Mouse (Mus musculus) liver, embryonic 15.5 days (tissue): Measurements from ENCODE around the gene Tspan32. TPM values are rescaled to one million over a fixed set of nuclear protein-coding genes. Genes with fewer than 3 reads are reported as not detected.

Experiments used
- ATAC-seq: fragments of 200-750 bp; cut with Nextera tagmentation; 2 replicates; pipeline ENCODE4 v1.8.0; 2017; ENCODE audit warnings: moderate number of reproducible peaks, mild to moderate bottlenecking, moderate library complexity; ENCODE audit not compliant: insufficient read depth
- H3K27ac ChIP-seq: fragments of 300-500 bp; sonication (generic); replicated peaks from 2 replicates; pipeline ENCODE4 v1.5.1; 2015; ENCODE audit warnings: mild to moderate bottlenecking, inconsistent platforms
- H3K27me3 ChIP-seq: fragments of 300-500 bp; sonication (generic); 2 replicates; pipeline ENCODE4 v1.6.1; 2015; ENCODE audit warnings: mild to moderate bottlenecking, inconsistent platforms
- H3K36me3 ChIP-seq: fragments of 300-500 bp; sonication (generic); replicated peaks from 2 replicates; pipeline ENCODE4 v1.6.1; 2015; ENCODE audit warnings: moderate library complexity, mild to moderate bottlenecking, inconsistent platforms
- H3K4me1 ChIP-seq: fragments of 300-500 bp; sonication (generic); replicated peaks from 2 replicates; pipeline ENCODE4 v1.6.1; 2015; ENCODE audit warnings: inconsistent platforms
- H3K4me2 ChIP-seq: fragments of 300-500 bp; sonication (generic); 2 replicates; pipeline ENCODE4 v1.6.1; 2015; ENCODE audit warnings: moderate library complexity, mild to moderate bottlenecking, inconsistent platforms
- H3K4me3 ChIP-seq: fragments of 300-500 bp; sonication (generic); replicated peaks from 2 replicates; pipeline ENCODE4 v1.5.1; 2015; ENCODE audit warnings: mild to moderate bottlenecking, inconsistent platforms
- H3K9ac ChIP-seq: fragments of 300-500 bp; sonication (generic); 2 replicates; pipeline ENCODE4 v1.6.1; 2015; ENCODE audit warnings: moderate library complexity, mild to moderate bottlenecking, inconsistent platforms
- H3K9me3 ChIP-seq: fragments of 300-500 bp; sonication (generic); replicated peaks from 2 replicates; pipeline ENCODE4 v1.6.1; 2016; ENCODE audit warnings: inconsistent platforms
- WGBS: fragments of 180-500 bp; shearing (Covaris S2); methylation state at CpG from one replicate; pipeline ENCODE4 v1.1.7; 2015; ENCODE audit warnings: mixed read lengths; ENCODE audit not compliant: insufficient replicate concordance; 5-methylcytosine and 5-hydroxymethylcytosine counted together
- polyA plus RNA-seq: library from polyadenylated mRNA; unstranded; fragments of >200 nt; fragmentation: Nextera tagmentation; extraction: Ambion mirVana; gene quantifications from 2 replicates; pipeline ENCODE4 v1.2.1, GENCODE M21; 2015

Gene Tspan32
- polyA plus RNA-seq, 1 experiment from 2014 or later = 80.3 TPM

DNA sequence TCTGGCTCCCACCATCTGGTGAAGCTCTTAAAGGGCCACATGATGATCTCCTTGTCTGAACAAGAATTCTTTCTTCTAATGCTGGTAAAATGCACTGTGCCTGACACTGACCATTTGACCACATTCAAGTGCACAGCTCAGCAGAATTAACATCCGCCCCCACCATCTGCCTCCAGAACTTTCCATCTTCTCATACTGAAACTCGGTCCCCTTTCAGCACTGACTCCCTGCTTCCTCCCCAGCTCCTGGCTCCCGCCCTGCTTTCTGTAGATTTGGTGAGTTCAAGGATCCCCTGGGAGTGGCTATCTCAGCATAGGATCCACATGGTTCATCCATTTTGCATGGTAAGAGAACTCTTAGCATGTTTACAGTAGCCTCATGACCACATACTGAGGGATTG, 15.9 kb downstream of the Tspan32 start:
- Histone ChIP-seq H3K36me3 (no peaks in the 10 kb centered on the region), H3K4me3 (no peak overlapping the region), H3K9me3 (no peaks in the 10 kb centered on the region), H3K27ac (no peak overlapping the region), H3K9ac (no peak overlapping the region), H3K4me2 (no peak overlapping the region), H3K27me3 (no peaks in the 10 kb centered on the region), H3K4me1 (peaks cover 19% of the 10 kb centered on the region)
- no peak for ATAC-seq
- 74% methylated on average over 3 of the region's 3 CpGs for WGBS

DNA sequence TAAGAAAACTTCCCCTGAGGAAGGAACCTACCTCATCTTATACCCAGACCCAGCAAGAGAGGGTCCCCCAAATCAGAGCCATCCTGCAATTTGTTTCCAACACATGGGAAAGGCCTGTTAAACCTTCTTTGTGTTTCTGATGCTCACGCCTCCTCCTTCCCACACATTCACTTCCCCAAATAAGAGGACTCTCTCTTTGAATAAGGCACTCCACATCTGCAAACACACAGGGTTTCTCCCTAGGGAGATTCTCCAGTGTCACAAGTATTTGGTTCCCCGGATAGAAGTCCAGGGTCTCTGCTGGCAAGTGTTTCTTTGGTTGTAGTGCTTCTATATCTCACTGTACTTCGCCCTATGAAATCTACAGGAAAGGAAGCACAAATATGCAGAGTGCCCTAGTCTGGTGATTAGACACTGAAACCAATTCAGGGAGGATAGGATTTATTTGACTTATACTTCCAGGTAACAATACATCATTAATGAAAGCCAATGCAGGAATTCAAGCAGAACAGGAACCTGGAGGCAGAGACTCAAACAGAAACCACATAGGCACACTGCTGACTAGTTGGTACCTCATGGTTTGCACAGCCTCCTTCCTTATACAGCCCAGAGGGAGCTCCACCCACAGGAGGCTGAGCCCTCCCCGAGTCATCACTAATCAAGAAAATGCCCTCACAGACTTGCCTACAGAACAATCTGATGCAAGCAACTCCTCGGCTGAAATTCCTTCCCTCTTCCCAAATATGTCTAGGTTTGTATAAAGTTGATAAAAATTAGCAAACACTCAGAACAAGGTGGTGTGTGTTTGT, 16.7 kb downstream of the Tspan32 start:
- no peaks in the 10 kb centered on the region for H3K9me3 ChIP-seq
- H3K4me1 ChIP-seq = peaks cover 12% of the 10 kb centered on the region
- 40% methylated on average over 5 of the region's 5 CpGs for WGBS
- no peak overlapping the region for H3K4me2 ChIP-seq
- no peak overlapping the region for H3K27ac ChIP-seq
- ATAC-seq = no peak
- no peak overlapping the region for H3K4me3 ChIP-seq
- no peaks in the 10 kb centered on the region for H3K36me3 ChIP-seq
- H3K9ac ChIP-seq = no peak overlapping the region
- H3K27me3 ChIP-seq = no peaks in the 10 kb centered on the region

DNA sequence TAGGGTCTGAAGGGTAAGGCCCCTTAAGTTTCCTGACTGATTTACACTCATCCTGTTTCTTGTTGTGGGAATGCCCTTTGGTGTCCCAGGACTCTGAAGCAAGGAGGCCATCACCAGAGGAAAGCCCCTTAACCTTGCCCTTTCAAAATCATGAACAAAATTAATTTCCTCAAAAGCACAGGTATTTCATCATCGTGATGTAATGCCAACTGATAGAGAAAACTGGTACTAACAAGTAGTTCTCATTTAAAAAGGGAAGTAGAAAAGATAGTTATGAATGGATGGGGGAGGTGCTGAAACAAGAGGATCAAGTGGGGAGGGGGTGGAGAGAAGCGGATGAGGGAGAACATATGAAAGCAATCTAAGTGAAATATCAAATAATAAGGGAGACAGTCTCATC, 18.7 kb downstream of the Tspan32 start:
- Histone ChIP-seq H3K4me3 (no peak overlapping the region), H3K27ac (no peak overlapping the region), H3K27me3 (no peaks in the 10 kb centered on the region), H3K4me2 (no peak overlapping the region), H3K4me1 (peaks cover 8% of the 10 kb centered on the region; the same call in 1 of the 2 replicates), H3K9ac (no peak overlapping the region), H3K36me3 (no peaks in the 10 kb centered on the region), H3K9me3 (no peaks in the 10 kb centered on the region)
- ATAC-seq = no peak
- 39% methylated on average over 2 of the region's 2 CpGs for WGBS

DNA sequence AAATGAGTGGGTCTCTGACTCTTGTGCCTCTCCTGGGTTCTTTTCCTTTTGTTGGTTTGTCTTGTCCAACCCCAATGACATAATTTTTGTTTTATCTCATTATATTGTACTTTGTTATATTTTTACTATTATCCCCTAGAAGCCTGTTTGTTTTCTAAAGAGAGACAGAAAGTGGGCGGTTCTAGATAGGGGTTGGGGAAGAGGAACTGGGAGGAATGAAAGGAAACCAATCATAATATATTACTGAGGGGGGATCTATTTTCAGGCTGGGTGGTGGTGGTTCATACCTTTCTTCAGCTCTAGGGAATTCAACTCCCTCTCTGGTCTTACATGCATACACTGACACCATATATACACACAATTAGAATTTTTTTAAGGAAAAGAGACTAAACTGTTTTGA, 19.4 kb downstream of the Tspan32 start:
- 35% methylated on average over 1 of the region's 1 CpGs for WGBS
- no peak for ATAC-seq
- H3K27me3 ChIP-seq = no peaks in the 10 kb centered on the region
- peaks cover 8% of the 10 kb centered on the region; the same call in 1 of the 2 replicates for H3K4me1 ChIP-seq
- H3K4me2 ChIP-seq = no peak overlapping the region
- no peak overlapping the region for H3K27ac ChIP-seq
- no peak overlapping the region for H3K4me3 ChIP-seq
- H3K9ac ChIP-seq = no peak overlapping the region
- H3K36me3 ChIP-seq = no peaks in the 10 kb centered on the region
- H3K9me3 ChIP-seq = no peaks in the 10 kb centered on the region

DNA sequence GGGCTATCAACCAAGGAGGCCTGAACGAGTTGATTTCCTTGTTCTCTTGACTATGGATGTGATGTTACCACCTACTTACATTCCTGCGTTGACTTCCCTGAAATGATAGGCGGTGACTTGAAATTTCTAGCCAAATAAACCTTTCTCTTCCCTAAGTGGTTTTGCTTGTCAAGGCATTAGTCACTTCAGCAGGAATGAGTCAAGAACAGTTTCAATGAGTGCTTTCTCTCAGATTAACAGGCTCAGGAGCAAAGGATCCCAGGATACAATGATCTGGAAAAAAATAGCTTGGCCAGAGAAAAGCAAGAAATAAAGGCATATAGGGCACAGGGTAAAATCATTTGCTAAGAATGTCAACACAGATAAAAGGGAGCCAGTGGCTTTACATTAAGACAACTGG, 20.6 kb downstream of the Tspan32 start:
- H3K9me3 ChIP-seq = no peaks in the 10 kb centered on the region
- WGBS = 61% methylated on average over 3 of the region's 3 CpGs
- ATAC-seq = no peak
- H3K36me3 ChIP-seq = no peaks in the 10 kb centered on the region
- H3K27me3 ChIP-seq = no peaks in the 10 kb centered on the region
- H3K4me3 ChIP-seq = no peak overlapping the region
- no peak overlapping the region for H3K27ac ChIP-seq
- H3K9ac ChIP-seq = no peak overlapping the region
- H3K4me2 ChIP-seq = no peak overlapping the region
- peaks cover 8% of the 10 kb centered on the region; the same call in 1 of the 2 replicates for H3K4me1 ChIP-seq

DNA sequence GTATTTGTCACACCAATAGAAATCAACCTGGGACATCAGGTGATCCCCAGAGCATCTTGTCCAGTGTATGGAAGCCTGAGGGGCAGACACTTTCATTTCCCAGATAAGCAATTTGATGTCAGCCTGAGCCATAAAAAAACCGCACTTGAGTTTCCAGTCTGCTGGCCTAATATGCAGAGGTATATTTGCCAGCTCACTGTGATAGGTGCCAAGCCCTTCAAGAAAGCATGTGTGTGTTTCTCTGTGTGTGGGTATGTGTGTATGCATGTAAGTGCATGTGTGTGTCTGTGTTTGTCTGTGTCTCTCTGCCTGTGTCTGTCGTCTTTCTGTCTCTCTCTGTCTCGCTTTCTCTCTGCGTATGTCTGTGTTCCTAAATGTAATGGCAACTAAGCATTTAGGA, 22.4 kb downstream of the Tspan32 start:
- WGBS = 79% methylated on average over 4 of the region's 4 CpGs
- Histone ChIP-seq H3K27ac (no peak overlapping the region), H3K9me3 (no peaks in the 10 kb centered on the region), H3K9ac (no peak overlapping the region), H3K36me3 (no peaks in the 10 kb centered on the region), H3K4me3 (no peak overlapping the region), H3K4me1 (no peaks in the 10 kb centered on the region), H3K27me3 (no peaks in the 10 kb centered on the region), H3K4me2 (no peak overlapping the region)
- no peak for ATAC-seq

DNA sequence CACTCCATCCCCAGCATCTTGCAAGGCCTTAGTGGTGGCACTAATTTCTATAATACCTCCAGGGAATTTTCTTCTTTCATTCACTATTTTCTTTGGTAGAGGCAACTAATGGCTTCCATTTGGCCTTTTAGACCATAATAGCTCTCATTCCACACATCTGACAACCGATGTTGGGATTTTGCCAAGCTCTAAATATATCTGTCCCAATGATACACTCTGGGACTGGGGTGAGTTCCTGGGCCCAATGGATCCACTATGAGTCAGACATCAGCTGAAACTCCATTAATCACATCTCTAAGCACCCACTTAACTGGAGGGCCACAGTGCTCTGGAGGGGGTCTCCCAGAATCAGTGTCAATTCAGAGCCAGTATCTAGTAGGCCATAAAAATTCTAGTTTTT, 27.0 kb downstream of the Tspan32 start:
- no peak for ATAC-seq
- no peaks in the 10 kb centered on the region for H3K4me1 ChIP-seq
- no peaks in the 10 kb centered on the region for H3K36me3 ChIP-seq
- no peaks in the 10 kb centered on the region for H3K9me3 ChIP-seq
- 70% methylated on average over 1 of the region's 1 CpGs for WGBS
- no peak overlapping the region for H3K9ac ChIP-seq
- no peak overlapping the region for H3K27ac ChIP-seq
- H3K27me3 ChIP-seq = no peaks in the 10 kb centered on the region
- H3K4me3 ChIP-seq = no peak overlapping the region
- H3K4me2 ChIP-seq = no peak overlapping the region

DNA sequence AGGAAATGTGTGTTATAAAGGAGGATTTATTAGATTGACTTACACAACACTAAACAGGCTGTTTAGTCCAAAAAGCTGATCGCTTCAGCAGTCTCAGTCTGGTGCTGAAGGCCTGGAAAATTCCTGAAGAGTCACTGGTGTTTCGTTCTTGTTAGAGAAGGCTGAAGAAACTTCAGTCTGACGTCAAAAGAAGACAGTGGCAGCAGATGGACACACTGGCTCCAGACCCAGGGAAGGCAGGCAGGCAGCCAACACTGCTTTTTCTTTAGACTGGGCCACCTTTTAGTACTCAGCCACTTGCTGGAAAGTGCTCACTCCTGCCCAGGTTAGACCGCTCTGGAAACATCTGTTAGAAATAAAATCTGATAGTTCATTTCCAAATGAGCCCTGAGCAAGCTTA, 28.7 kb downstream of the Tspan32 start:
- no peak overlapping the region for H3K4me2 ChIP-seq
- H3K36me3 ChIP-seq = no peaks in the 10 kb centered on the region
- H3K27me3 ChIP-seq = no peaks in the 10 kb centered on the region
- 68% methylated on average over 4 of the region's 4 CpGs for WGBS
- no peak overlapping the region for H3K27ac ChIP-seq
- no peaks in the 10 kb centered on the region; the same call in 1 of the 2 replicates for H3K4me1 ChIP-seq
- no peaks in the 10 kb centered on the region for H3K9me3 ChIP-seq
- no peak overlapping the region for H3K9ac ChIP-seq
- no peak overlapping the region for H3K4me3 ChIP-seq
- no peak for ATAC-seq

DNA sequence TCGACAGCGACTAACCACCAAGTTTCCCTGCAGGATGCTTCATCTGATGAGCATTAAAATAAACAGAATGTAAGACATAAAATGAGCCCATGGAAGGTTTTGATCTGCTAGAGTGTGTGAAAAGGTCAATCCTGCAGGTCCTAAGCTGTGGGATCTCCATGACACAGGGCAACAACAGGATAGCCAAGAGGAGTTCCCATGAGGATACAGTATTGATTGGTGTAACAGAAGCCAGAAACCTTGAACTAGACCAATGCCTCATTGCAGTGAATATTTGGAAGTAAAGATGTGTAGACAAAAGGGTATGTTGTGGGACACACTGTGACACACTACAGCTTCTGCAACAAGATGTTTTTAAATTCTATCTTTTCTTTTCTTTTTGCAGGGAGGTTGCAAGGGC, 29.3 kb downstream of the Tspan32 start:
- ATAC-seq = no peak
- no peak overlapping the region for H3K27ac ChIP-seq
- WGBS = 76% methylated on average over 2 of the region's 2 CpGs

DNA sequence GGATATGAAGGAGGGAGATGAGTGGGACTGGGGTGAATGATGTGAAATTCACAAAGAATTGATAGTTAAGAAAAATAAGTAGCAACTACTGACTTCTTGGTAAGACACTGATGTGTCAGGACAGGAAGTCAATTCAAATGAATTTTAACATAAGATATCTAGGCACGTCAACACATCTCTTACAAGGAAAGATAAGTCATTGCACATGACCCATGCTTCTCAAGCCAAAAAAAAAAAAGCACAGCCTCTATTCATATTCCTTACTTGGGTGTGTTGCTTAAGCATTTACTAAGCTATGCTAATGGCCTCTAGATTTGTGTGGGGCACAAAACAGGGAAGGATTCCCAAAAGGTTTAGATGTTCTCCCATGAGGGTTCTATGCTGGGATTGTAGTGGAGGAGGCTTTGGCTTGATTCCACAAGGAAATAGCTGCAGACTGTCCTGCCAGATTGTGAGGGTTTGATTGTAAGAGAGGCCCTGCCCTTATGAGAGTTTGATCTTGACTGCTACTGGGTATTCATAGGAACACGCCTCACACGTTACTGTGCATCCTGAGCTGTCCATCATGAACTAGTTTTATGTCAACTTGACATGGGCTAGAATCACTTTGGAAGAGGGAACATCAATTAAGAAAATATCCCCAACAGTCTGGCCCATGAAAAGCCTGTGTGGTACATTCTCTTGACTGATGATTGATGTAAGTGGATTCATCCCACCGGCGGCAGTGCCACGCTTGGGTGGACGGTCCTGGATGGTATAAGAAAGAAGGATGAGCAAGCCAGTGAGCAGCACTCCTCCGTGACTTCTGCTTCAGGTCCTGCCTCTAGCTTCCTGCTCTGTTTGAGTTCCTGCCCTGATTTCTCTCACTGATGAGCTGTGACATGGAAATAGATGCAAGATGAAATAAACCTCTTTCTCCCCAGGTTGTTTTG, 29.9 kb downstream of the Tspan32 start:
- Histone ChIP-seq H3K9me3 (no peaks in the 10 kb centered on the region), H3K4me2 (no peak overlapping the region), H3K4me3 (no peak overlapping the region), H3K9ac (no peak overlapping the region), H3K27ac (no peak overlapping the region), H3K36me3 (no peaks in the 10 kb centered on the region), H3K27me3 (no peaks in the 10 kb centered on the region), H3K4me1 (no peaks in the 10 kb centered on the region; the same call in 1 of the 2 replicates)
- ATAC-seq = no peak
- WGBS = 68% methylated on average over 8 of the region's 8 CpGs

More for the DNA sequence above, 29.3 kb downstream of the Tspan32 start:
- no peak overlapping the region for H3K4me2 ChIP-seq
- H3K4me1 ChIP-seq = no peaks in the 10 kb centered on the region; the same call in 1 of the 2 replicates
- H3K9ac ChIP-seq = no peak overlapping the region
- H3K27me3 ChIP-seq = no peaks in the 10 kb centered on the region
- H3K4me3 ChIP-seq = no peak overlapping the region
- no peaks in the 10 kb centered on the region for H3K36me3 ChIP-seq
- H3K9me3 ChIP-seq = no peaks in the 10 kb centered on the region

DNA sequence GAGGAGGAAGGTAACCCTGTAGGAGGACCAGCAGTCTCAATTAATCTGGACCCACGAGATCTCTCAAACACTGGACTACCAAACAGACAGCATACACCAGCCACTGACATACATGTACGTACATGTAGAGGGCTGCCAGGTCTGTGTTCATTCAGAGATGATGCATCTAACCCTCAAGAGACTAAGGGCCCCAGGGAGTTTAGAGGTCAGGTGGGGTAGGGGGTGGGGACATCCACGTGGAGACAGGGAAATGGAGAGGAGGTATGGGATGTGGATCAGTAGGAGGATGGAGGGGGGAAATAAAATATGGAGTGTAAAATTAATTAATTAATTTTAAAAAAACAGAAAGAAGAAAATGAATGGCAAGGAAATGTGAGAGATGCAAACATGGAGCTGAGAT, 31.9 kb downstream of the Tspan32 start:
- WGBS = 56% methylated on average over 3 of the region's 3 CpGs
- no peak overlapping the region for H3K9ac ChIP-seq
- H3K27ac ChIP-seq = no peak overlapping the region
- no peak overlapping the region for H3K4me2 ChIP-seq
- no peak overlapping the region for H3K4me3 ChIP-seq
- H3K36me3 ChIP-seq = no peaks in the 10 kb centered on the region
- H3K4me1 ChIP-seq = peaks cover 9% of the 10 kb centered on the region; the same call in 1 of the 2 replicates
- no peak for ATAC-seq
- H3K27me3 ChIP-seq = no peaks in the 10 kb centered on the region
- no peaks in the 10 kb centered on the region for H3K9me3 ChIP-seq
